Mouse (Mus musculus) lung, postnatal 10 days (tissue): Measurements from ENCODE around the gene Plac9b.
"Not testable (repeated sequence)": the region's sequence is repeated elsewhere in the genome, so short reads cannot be mapped to it uniquely, and the experiment has no call there.

Source experiments
- DNase-seq: peaks from one replicate; pipeline ENCODE4 v3.0.0; 2021

The Plac9b gene

DNA sequence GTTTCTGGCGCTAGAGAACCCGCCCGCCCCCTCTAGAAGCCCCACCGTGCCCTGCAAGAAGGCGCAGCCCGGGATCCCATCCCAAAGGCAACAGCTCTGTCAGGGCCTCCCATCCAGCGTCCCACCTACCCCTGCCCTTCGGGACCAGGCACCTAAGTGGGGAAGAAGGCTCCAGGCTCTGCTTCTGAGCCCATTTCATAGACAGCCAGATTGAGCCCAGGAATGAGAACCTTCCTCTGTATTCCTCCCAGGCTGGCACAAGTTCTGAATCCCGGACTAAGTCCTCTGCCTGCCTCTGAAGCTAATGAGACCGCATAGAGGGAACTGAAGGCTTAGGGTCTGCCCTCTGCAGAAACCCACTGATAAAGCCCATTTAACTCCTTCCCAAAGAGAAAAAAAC is at the start of gene Plac9b:
TSS of gene Plac9b (minus strand) at position 101 of the 400 bp plus-strand sequence.
- DNase-seq, result not testable (repeated sequence)

DNA sequence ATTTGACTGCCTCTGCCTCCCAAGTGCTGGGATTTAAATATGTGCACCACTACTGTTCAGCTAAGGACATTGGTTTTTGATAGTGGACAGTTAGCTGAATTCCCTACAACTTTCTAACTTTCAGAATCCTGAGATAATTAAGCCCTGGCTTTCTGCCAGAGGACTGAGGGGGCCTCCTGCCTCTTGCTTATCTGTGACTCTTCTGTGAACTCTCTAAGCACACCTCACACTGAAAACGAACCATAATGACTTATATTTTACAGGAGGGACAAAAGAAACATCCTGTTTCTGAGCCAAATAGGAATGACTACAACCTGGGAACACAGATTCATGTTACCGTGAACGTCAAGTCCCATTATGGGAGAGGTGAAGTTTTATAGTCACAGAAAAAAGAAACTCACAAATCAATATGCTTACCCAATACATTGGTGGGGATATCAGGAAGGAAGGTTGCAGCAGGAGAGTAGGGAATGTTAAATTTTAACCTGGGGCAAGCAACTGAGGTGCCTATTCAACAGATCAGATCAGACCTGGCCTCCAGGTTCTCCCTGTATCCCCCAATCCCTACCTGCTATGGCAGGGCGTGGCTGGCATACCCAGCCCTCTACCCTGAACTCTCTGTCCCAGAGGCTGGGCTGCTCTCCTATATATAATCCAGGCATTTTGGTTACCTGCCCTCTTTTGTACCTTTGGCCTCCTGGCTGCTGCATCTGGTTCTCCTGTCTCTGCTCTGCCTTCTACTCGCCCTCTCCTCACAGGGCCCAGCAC is 34.1 kb upstream of the Plac9b start:
- DNase-seq, result not testable (repeated sequence)

DNA sequence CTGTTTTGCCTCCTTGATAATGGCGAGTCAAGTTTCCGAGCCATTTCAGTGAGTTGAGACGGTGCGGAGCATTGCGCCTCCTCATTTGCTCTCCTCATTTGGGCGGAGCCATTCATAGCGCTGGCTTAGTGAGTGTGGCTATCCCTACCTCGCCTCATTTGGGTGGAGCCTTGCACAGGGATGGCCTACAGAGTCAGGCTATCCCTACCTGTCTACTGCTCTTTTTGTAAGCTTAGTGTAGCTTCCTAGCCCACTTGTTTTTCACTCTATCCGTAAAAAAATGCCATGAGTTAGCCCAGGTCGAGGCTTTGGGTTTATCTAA is 24.6 kb upstream of the Plac9b start, which contains the start of gene Tmem254b:
TSS of gene Tmem254b (minus strand) at position 116 of the 322 bp plus-strand sequence.
- not testable (repeated sequence) for DNase-seq

DNA sequence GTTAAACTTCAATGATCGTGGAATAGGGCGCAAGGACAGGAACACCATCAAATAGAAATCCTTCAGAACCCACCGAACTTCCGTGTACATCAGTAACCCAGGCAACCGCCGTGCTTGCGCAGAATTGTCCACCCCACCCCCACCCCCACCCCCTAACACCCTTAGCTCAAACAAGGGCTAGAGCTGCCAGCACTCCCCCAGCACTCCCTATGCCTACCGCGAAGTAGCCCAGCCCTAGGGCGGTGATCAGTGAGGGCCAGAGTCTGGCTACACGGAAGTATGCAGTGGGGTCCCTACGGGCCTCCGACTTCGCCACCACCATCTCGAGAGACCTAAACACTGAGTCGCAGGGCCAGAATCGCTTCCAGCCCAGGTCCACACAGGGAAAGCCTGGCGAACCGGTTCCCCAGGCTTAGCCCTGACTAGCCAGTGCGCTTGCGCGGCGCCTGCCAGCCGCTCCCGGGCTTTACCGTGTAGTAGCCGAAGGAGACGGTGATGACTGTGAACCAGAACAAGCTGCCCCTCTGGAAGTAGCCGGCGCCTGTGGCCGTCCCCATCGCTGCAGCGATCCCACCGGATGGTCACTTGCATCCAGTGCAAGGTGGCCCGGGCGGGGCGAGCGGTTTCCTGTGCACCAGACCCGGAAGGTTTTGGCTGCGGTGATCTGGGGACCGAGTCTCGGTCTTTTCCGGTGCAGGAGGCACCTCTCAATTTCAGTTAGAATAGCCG is 24.1 kb upstream of the Plac9b start:
- DNase-seq, result not testable (repeated sequence)

DNA sequence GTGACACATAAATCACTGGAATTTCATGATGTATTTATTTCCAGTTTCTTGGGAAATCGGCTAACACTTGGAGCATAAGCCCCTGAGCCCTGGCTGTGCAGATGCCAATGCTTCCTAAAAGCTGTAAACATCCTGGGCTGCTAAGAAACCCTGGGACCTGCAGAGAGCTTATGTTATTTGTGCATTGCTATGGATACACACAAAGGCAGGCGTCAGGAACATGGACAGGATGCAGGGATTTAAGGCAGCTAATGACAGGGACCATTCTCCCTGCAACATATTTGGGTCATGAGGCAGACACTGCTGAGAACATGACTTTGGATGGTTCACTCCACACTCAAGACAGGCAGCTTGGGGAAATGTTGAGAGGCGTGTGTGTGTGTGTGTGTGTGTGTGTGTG is 15.6 kb upstream of the Plac9b start:
- not testable (repeated sequence) for DNase-seq

DNA sequence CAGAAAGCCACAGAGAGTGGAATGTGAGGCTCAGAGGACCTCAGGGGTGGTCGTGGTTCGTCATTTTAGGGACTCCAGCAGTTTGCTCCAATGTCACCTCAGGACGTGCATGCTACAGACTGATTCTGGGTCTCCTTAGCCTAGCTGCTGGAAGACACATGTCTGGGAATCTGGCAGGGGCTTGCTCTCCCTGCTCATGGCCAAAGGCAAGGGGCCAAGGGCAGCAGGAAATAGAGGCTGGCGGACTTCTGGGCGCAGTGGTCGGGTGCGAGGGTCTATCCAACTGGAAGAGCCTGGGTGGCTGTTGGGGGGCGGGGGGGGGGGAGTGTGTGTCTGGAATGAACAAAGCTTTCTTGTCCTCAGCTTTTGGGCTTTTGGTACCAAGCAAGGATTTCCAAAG is 6.1 kb upstream of the Plac9b start:
- not testable (repeated sequence) for DNase-seq

DNA sequence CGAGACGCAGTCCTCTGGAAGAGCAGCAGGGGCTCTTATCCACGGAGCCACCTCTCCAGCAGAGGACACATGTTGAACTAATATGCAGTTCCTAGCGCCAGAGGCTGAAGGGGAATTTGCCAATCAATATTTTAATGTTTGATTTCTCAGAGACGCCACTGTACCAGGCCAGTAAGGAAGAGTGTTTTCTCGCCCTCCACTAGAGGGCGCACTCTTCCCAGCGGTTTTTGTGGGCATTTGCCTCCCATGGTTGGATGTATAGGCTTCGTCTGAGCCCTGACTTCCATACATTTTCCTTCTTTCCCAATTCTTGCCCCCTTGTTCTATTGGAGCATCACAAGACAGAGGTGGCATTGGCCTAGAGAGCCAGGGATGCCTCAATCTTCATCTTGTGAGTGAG is 4.4 kb upstream of the Plac9b start:
- DNase-seq, result not testable (repeated sequence)

DNA sequence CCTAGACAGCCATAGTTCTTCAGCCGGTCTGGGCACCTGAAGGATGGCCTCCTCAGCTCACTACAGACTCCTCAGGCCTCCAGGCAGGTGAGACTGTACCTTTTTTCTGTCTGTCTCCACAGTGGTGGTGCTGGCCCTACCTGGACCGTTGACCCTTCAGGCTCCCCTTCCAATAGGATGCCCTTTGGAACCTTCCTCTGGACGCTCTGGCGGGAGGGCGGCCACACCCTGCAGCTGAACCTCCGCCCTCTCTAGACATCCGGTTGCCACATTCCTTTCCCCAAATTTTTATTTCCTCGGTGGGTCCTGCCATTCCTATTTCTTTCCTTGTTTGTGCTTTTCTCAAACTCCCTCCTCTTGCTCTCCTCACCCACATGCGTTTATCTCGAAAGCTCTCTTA is 620 bp downstream of the Plac9b start:
- DNase-seq, result not testable (repeated sequence)

DNA sequence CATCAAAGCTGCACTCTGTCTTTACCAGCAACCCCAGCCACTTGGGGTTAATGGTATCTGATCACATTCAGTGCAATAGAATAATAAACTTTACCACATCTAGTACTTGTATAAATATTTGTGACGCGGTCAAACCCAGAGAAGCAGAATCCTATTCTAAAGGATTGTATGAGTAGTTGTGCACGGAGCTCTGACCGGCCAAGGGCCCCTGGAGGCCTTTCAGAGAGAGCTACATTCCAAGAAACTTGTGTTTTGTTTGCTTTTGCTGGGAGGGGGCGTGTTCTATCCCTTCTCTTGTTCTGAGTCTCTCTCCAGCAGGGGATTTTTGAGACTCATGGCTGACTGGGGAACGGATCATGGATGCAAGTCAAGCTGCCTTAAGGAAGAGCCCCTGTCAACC is 7.3 kb downstream of the Plac9b start:
- DNase-seq, result not testable (repeated sequence)

DNA sequence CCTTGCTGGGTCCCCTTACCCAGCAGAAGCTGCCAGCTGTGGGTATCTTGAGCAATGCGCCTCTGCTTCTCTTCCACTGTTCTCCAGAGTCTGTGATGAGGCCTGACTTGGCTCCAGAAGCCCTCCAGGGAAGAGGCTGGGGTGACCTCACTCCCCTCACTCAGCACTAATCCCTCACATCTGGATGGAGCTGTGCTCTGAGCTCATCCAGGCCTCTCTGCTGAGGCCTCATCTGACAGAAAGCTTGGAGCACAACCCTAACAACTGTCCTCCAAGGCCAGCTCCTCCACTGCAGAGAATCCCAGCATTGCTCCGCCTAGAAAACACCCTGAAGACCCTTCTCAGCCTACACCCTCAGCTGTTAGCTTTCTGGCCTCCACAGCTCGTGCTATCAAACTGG is 8.3 kb downstream of the Plac9b start:
- not testable (repeated sequence) for DNase-seq

DNA sequence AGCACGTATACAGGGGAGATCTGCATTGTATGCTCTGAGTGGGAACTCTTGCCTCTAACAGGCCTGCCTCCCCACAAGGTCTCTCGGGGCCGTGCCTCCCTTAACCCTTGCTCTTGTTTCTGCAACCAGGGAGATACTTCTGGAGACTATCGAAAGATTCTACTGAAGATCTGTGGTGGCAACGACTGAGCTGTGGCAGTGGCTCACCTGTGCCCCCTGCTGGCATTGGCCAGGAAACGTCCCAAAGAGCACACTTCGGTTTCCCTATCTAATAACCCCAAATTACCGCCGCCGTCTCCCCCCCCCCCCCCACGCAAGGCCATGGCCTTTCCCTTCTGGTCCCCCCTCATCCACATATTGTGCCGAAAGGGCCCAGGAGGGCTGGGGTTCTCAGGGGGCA is 17.0 kb downstream of the Plac9b start:
- not testable (repeated sequence) for DNase-seq

DNA sequence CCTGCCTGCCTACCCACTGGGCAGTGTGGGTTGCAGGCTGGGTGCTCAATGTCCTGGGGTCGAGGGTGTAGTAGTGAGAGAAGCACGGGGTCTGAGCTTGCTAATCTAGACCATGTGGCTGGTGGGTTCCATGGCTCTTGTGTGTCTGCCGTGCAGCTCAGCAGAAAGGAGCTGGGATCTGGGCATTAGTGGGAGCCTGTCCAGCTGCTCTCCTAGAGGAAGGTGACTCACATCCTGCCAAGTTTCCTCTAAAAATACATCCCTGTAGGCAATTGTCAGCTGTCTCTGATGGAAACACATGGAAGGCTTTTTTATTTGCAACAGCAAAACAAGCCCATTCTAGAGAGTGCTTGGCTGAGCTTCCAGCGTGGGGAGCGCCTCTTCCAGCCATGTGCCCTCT is 19.9 kb downstream of the Plac9b start:
- not testable (repeated sequence) for DNase-seq

DNA sequence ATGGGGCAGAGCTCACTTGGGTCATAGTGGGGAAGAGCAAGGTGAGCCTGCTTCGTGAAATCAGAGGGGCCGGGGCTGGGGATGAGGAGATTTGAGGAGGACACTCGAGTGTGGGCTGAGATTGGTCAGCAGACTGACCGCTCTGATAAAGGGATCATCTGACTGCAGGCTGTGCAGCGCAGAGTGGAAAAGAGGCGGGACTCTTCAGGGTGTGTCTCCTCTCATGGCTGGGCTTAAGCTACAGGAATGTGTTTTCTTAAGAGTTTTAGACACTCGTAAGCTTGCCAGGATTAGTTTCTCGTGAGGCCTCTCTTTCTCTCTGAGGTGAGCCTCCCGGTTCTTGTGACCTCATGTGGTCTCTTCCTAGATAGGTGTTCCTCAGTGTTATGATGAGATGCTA is 21.1 kb downstream of the Plac9b start:
- DNase-seq, result not testable (repeated sequence)

DNA sequence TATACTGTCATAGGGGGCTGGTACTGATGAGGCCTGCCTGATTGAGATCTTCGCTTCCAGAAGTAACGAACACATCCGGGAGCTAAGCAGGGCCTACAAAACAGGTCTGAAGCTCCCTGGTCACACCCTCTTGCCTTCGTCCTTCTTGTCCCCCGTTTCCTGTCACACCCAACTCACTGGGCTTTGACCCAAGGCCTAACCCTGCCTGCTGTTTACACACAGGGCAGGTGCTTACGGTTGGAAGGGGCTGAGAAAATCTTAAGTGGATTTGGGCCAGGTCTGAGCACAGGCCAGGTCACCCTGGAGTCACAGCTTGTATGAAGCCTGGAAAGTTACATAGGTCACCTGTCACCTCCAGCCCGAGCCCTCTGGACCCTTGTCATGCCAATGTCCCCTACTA is 26.2 kb downstream of the Plac9b start:
- DNase-seq, result not testable (repeated sequence)

DNA sequence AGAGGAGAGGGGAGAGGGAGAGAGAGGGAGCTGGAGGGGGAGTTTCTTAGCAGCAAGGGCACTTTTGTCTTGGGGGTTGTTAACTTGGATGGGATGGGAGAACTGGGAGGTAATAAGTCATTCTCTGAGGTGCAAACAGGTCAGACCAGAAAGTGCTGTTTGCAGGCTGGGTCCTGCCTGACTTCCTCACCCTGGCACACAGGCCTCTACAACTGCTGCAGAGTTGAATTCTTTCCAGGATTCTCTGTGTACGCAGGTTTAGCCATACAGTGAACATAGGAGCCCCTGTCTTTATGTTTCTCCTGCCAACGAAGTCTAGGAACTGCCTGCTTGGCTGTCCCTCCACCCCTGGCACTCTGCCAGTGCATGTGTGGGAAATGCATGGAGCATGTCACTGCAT is 35.2 kb downstream of the Plac9b start:
- DNase-seq, result not testable (repeated sequence)

DNA sequence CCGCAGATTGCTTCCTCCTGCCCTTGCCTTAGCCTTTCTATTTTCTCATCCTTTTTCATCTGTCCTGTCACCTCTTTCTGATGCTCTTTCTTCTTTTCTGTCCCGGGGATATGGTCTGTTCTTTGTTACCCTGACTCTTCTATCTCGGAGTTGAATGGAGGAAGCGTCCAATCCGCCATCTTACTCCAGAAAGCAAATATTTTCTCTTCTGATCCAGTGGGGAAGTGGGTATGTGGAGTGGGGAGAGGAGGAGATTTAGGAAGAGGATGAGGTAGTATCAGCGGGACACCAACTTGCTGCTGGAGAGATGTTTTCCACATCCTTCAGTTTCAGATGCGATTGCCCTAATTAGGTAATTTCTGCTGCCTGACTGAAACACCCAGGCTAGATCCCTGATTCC is 63.2 kb downstream of the Plac9b start:
- not testable (repeated sequence) for DNase-seq

DNA sequence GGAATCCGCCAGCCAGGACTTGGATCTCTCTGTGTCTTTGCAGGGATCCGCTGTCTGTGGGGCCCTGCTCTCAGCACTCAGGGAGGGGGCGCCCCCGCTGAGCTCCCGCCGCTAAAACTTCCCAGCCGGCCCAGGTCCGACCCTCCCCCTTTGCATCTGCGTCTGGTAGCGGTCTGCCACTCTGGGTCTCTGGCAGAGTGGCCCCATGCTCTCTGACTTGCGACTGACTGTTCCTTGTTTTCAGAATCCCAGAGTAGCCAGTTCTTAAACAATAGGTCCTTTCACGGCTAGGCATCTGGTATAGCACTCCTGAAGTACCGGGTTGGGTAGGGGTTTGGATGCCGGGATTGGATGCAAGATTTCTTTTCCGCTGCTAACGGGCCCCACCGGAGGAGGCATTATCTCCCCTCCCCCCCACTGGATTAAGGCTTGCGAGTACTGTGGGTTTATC is 63.7 kb downstream of the Plac9b start:
- DNase-seq, result not testable (repeated sequence)

DNA sequence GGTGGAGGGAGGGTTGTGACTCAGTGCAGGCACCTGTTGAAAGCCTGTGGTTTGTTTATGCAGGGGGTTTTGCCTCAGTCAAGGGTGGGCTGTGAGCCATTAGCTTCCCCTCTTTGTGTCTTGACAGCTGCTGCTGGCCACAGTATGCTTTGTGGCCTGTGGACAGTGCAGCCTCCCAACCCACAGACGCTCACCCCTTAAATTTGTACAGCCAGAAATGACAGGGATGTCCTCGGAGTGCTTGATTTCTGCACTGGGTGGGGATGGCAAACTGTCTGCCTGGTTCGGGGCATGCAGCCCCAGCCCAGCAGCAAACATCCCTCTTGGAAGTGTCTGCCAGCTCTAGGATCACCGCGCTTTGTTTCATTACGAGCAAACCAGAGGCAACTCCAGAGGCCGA is 64.1 kb downstream of the Plac9b start, which contains the start of gene Duxbl2:
TSS of gene Duxbl2 (plus strand) at position 200 of the 400 bp plus-strand sequence.
- DNase-seq, result not testable (repeated sequence)
